16 mouse cellular contexts compared by ENCODE assay signal in genomic region chr16:47204672-47205307, GRCm38 (mm10).
"Had no signal": no experiment of that assay in that cellular context is flagged by ENCODE, and none has a peak within 500 bp of the region (broad histone marks: within the 10 kb centered on the region; RNA-seq: fewer than 3 reads in every experiment).

No protein-coding gene starts in this region.

- ATAC-seq: liver, postnatal 0 days; lung, postnatal 0 days had no signal

- H3K4me1 ChIP-seq: limb, embryonic 10.5 days; limb, embryonic 13.5 days had no signal

- DNase-seq: kidney, adult 18-20 months; kidney, adult 9 months; kidney, postnatal 14 days; kidney, postnatal 4 days; liver; liver, postnatal 0 days; lung, embryonic 14.5 days; thymus, adult 2 months; thymus, postnatal 14 days; thymus, postnatal 4 days had no signal

- H3K9me3 ChIP-seq: limb, embryonic 10.5 days; limb, embryonic 13.5 days had no signal

- H3K27ac ChIP-seq: limb, embryonic 10.5 days; limb, embryonic 13.5 days; liver, embryonic 14.5 days; macrophage; stomach, postnatal 0 days had no signal

- H3K27me3 ChIP-seq: limb, embryonic 13.5 days had no signal

- H3K9ac ChIP-seq: limb, embryonic 13.5 days; liver, embryonic 14.5 days; liver, postnatal 0 days; lung, embryonic 14.5 days had no signal

- H3K36me3 ChIP-seq: limb, embryonic 10.5 days; limb, embryonic 13.5 days had no signal

- H3K4me3 ChIP-seq: limb, embryonic 10.5 days; limb, embryonic 13.5 days had no signal

- H3K4me2 ChIP-seq: limb, embryonic 13.5 days; lung, embryonic 14.5 days had no signal
